Mouse (Mus musculus) heart, embryonic 12.5 days (tissue): Measurements from ENCODE around the gene Cdk14. TPM values are rescaled to one million over a fixed set of nuclear protein-coding genes. Genes with fewer than 3 reads are reported as not detected.

Experiments used
- ATAC-seq: fragments of 200-750 bp; cut with Nextera tagmentation; 2 replicates; pipeline ENCODE4 v1.8.0; 2017; ENCODE audit warnings: moderate TSS enrichment, moderate library complexity; ENCODE audit not compliant: insufficient number of reproducible peaks, low FRiP score
- H3K27ac ChIP-seq: fragments of 300-500 bp; sonication (generic); 2 replicates; pipeline ENCODE4 v1.5.1; 2016; ENCODE audit warnings: mild to moderate bottlenecking, moderate library complexity; ENCODE audit not compliant: poor library complexity, severe bottlenecking
- H3K27me3 ChIP-seq: fragments of 300-500 bp; sonication (generic); replicated peaks from 2 replicates; pipeline ENCODE4 v1.6.1; 2016; ENCODE audit warnings: mild to moderate bottlenecking, moderate library complexity
- H3K36me3 ChIP-seq: fragments of 300-500 bp; sonication (generic); 2 replicates; pipeline ENCODE4 v1.6.1; 2016; ENCODE audit warnings: mild to moderate bottlenecking, moderate library complexity
- H3K4me1 ChIP-seq: fragments of 300-500 bp; sonication (generic); replicated peaks from 2 replicates; pipeline ENCODE4 v1.6.1; 2016; ENCODE audit warnings: mild to moderate bottlenecking
- H3K4me2 ChIP-seq: fragments of 300-500 bp; sonication (generic); 2 replicates; pipeline ENCODE4 v1.6.1; 2016; ENCODE audit warnings: mild to moderate bottlenecking, moderate library complexity
- H3K4me3 ChIP-seq: fragments of 300-500 bp; sonication (generic); 2 replicates; pipeline ENCODE4 v1.5.1; 2016; ENCODE audit warnings: mild to moderate bottlenecking
- H3K9ac ChIP-seq: fragments of 300-500 bp; sonication (generic); 2 replicates; pipeline ENCODE4 v1.6.1; 2016; ENCODE audit warnings: mild to moderate bottlenecking, moderate library complexity
- H3K9me3 ChIP-seq: fragments of 300-500 bp; sonication (generic); replicated peaks from 2 replicates; pipeline ENCODE4 v1.6.1; 2016; ENCODE audit warnings: mild to moderate bottlenecking, moderate library complexity
- WGBS: fragments of 180-500 bp; shearing (Covaris S2); methylation state at CpG from one replicate; pipeline ENCODE4 v1.1.7; 2016; 5-methylcytosine and 5-hydroxymethylcytosine counted together
- polyA plus RNA-seq: library from polyadenylated mRNA; unstranded; fragments of >200 nt; fragmentation: Nextera tagmentation; extraction: Ambion mirVana; gene quantifications from 2 replicates; pipeline ENCODE4 v1.2.1, GENCODE M21; 2016

Gene Cdk14
- polyA plus RNA-seq, 1 experiment from 2014 or later: 20.4 TPM

DNA sequence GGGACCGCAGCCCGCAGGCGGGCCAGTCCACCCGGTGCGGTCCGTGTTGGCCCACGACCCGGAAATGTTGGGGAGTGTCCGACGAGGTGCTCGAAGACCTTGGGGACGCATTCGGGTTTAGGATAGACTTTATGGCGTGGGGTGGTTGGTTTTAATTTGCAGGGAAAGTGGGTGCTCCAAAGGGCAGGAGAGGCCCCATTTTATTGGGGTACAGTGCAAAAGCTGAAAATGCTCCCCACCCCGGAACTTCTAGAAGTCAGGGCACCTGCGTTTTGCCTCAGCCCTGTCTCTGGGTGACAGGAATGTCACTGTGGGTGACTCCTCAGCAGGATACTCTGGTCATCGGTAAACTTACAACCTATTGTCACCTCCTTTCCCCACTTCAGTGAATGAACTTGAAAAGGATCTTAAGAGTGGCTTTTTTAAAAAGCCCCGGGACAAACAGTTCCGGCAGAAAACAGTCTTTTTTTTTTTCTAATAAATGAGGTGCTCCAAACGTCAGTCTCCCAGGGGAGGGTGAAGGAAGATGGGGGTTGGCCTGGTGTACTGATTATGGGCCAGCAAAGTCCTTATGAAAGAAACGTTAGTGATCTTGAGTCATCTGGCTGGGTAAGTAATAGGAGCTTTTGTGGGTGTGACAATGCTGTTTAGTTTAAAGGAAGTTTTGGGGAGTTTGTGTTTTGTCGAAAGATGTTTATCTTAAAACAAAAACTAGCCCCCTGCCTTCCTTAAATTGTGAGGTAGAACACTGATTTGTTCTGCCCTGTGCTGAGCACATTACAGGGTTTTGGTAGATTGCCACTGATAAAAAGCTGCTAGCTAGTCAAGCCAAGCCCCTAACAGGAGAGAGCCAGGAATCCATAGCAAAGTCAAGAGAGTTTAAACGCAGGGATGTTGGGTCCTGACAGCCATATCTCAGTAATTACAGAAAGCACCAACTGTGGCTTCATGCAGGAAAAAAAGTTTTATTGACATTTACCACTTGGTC, 39.1 kb downstream of the Cdk14 start:
- H3K4me1 ChIP-seq: peaks cover 14% of the 10 kb centered on the region
- 4% methylated on average over 23 of the region's 23 CpGs for WGBS
- no peaks in the 10 kb centered on the region for H3K27me3 ChIP-seq
- no peak for ATAC-seq
- peak overlapping the region; percentile 87 for H3K4me3 ChIP-seq
- H3K4me2 ChIP-seq: peak overlapping the region; percentile 92
- H3K9ac ChIP-seq: peak overlapping the region; percentile 88
- H3K36me3 ChIP-seq: no peaks in the 10 kb centered on the region
- no peaks in the 10 kb centered on the region for H3K9me3 ChIP-seq
- H3K27ac ChIP-seq: no peak overlapping the region

DNA sequence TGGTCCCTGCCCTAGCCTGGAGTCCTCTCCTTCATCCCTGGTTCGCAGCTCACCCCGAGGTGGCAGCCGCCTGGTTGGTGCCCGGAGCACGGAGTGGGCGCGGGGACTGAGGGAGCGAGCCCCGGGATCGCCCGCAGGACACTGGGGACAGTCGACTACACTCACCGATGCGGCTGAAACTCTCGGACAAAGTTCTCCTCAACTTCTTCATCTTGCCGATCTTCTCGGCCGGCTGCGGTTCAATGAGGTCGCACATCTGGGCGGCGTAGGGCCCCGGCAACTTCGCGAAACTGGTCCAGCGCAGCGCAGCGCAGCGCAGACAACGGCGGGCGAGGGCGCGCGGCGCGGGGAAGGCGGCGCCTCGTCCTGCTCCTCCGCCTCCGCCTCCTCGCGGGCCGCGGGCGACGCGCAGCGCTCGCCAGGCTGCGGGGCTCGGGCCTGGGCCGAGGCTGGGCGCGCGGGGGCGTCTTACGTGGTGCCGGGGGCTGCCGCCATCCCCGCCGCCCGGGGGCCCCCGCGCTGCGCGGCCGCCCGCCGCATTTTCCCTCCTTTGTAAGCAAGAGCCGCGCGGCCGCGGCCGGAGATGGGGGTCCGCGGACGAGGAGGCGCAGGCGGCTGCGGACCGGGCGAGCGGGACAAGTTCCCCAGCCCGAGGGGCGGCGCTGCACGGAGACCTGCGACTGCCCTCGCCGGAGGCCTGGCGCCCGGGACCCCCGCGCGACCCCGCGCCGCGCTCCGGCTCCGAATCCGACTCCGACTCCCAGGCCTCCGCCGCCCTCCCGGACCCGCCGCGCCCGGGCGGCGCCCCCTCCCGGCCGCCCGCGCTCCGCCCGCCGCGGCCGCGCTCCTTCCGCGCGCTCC, 40.0 kb downstream of the Cdk14 start:
- H3K27ac ChIP-seq: peak overlapping the region; percentile 81
- peak overlapping the region; percentile 87 for H3K4me3 ChIP-seq
- peak; percentile 86 for ATAC-seq
- H3K4me1 ChIP-seq: peaks cover 20% of the 10 kb centered on the region
- H3K36me3 ChIP-seq: no peaks in the 10 kb centered on the region
- 2% methylated on average over 113 of the region's 128 CpGs for WGBS
- H3K9ac ChIP-seq: peak overlapping the region; percentile 88
- H3K27me3 ChIP-seq: no peaks in the 10 kb centered on the region
- H3K9me3 ChIP-seq: no peaks in the 10 kb centered on the region
- peak overlapping the region; percentile 92 for H3K4me2 ChIP-seq

DNA sequence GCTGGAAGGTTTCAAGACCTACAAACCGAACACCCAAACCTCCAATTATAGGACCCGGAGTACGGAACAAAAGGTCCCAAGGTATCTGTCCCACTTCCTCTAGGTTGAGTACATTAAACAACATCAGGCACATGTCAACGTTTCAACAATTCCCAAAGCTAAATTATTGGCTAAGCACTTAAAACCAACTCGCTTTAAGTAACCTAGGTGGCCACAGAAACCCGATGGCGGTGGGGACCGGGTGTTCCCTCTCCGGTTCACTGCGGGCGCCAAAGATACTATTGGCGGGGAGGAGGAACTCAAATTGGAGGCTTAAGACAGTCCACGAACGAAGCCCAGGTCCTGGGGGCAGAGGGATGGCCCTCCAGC, 40.6 kb downstream of the Cdk14 start:
- peak overlapping the region; percentile 88 for H3K9ac ChIP-seq
- peaks cover 20% of the 10 kb centered on the region for H3K4me1 ChIP-seq
- peak overlapping the region; percentile 81 for H3K27ac ChIP-seq
- WGBS: 1% methylated on average over 14 of the region's 14 CpGs
- H3K36me3 ChIP-seq: no peaks in the 10 kb centered on the region
- ATAC-seq: no peak; the same call in 1 of the 2 replicates
- H3K9me3 ChIP-seq: no peaks in the 10 kb centered on the region
- H3K4me2 ChIP-seq: peak overlapping the region; percentile 92
- no peaks in the 10 kb centered on the region for H3K27me3 ChIP-seq
- peak overlapping the region; percentile 87 for H3K4me3 ChIP-seq

DNA sequence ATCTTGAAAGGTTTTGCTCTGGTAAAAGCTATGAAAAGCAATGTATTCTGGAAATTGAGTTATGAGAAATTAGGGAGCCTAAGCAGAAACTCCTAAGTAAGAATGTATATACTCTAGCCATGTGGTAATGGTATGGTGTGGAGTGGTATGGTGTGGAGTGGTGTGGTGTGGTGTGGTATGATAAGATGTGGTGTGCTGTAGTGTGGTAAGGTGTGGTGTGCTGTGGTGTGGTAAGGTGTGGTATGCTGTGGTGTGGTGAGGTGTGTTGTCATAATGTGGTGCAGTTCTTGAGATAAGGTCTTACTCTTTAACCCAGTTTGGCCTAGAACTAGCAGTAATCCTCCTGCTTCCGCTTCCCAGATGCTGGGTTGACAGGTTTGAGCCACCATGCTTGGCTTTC, 45.7 kb downstream of the Cdk14 start:
- ATAC-seq: no peak
- WGBS: 91% methylated on average over 1 of the region's 1 CpGs
- H3K27ac ChIP-seq: no peak overlapping the region
- no peak overlapping the region for H3K4me3 ChIP-seq
- no peaks in the 10 kb centered on the region for H3K27me3 ChIP-seq
- H3K4me1 ChIP-seq: peaks cover 17% of the 10 kb centered on the region
- peaks cover 4% of the 10 kb centered on the region for H3K36me3 ChIP-seq
- H3K9me3 ChIP-seq: no peaks in the 10 kb centered on the region
- no peak overlapping the region for H3K9ac ChIP-seq
- no peak overlapping the region for H3K4me2 ChIP-seq

DNA sequence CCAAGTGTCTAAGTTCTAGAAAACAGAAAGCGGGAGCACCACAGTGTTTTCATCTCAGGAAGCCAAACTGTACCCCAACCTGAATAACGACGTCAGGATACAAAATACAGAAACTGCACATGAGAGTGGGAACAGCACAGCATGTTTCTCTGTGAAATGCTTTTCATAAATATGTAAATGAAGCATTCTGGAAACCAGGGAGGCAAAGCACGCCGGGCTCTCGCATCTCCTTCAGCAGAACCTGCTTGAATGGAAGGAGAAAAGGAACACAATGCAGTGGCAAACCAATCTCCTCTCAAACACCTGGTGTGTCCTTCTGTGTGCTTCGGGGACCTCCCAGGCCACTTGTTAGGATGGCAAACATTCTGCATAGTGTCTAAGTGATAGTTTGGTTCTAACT, 46.6 kb downstream of the Cdk14 start:
- H3K27me3 ChIP-seq: no peaks in the 10 kb centered on the region
- H3K9ac ChIP-seq: no peak overlapping the region
- peaks cover 23% of the 10 kb centered on the region for H3K4me1 ChIP-seq
- H3K36me3 ChIP-seq: peaks cover 4% of the 10 kb centered on the region
- 82% methylated on average over 7 of the region's 7 CpGs for WGBS
- H3K9me3 ChIP-seq: no peaks in the 10 kb centered on the region
- H3K4me2 ChIP-seq: no peak overlapping the region
- no peak overlapping the region for H3K27ac ChIP-seq
- no peak for ATAC-seq
- no peak overlapping the region for H3K4me3 ChIP-seq

DNA sequence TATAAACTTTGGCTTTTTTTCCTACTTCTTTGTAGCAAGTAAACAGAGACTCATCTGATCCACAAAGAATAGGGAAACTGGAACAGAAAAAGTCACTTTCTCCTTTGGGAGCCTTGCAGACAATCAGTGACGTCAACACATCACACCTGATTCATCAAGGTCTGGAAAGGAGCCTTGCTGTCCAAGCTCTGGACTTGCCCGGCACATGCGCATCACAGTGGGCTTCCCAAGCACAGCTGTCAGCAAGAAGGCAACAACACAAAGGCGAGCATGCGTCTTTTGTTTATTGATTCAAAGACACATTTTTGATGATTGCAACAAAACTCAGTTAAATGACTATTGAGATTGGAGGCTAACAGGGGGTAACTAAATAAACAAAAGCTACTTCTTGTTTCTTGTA, 47.2 kb downstream of the Cdk14 start:
- H3K27ac ChIP-seq: no peak overlapping the region
- 71% methylated on average over 5 of the region's 5 CpGs for WGBS

DNA sequence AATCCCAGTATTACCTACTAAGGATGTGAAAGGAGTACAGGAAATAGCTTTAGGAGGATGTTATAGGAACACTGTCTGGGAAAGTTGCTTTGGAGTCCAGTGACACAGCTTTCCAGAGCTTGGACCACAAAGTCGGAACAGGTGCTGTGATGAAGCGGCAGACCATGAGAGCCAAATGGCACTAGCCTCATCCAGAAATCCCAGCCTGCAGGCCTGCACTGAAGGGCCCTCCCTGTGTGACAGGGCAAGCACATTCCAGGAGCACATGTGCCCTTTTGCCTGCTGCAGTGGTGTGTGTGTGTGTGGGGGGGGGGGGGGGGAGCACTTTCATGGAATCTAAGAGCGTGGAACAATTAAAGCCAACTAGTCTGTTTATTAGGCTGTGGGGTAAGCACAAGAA, 47.8 kb downstream of the Cdk14 start:
- no peak overlapping the region for H3K4me3 ChIP-seq
- ATAC-seq: no peak
- no peaks in the 10 kb centered on the region for H3K27me3 ChIP-seq
- peaks cover 4% of the 10 kb centered on the region for H3K36me3 ChIP-seq
- WGBS: 81% methylated on average over 3 of the region's 3 CpGs
- H3K9ac ChIP-seq: no peak overlapping the region
- no peak overlapping the region for H3K27ac ChIP-seq
- peaks cover 31% of the 10 kb centered on the region for H3K4me1 ChIP-seq
- H3K9me3 ChIP-seq: no peaks in the 10 kb centered on the region
- H3K4me2 ChIP-seq: no peak overlapping the region

More for the DNA sequence above, 47.2 kb downstream of the Cdk14 start:
- ATAC-seq: no peak
- Histone ChIP-seq H3K4me3 (no peak overlapping the region), H3K36me3 (peaks cover 4% of the 10 kb centered on the region), H3K4me2 (no peak overlapping the region), H3K9me3 (no peaks in the 10 kb centered on the region), H3K4me1 (peaks cover 26% of the 10 kb centered on the region), H3K9ac (no peak overlapping the region), H3K27me3 (no peaks in the 10 kb centered on the region)

DNA sequence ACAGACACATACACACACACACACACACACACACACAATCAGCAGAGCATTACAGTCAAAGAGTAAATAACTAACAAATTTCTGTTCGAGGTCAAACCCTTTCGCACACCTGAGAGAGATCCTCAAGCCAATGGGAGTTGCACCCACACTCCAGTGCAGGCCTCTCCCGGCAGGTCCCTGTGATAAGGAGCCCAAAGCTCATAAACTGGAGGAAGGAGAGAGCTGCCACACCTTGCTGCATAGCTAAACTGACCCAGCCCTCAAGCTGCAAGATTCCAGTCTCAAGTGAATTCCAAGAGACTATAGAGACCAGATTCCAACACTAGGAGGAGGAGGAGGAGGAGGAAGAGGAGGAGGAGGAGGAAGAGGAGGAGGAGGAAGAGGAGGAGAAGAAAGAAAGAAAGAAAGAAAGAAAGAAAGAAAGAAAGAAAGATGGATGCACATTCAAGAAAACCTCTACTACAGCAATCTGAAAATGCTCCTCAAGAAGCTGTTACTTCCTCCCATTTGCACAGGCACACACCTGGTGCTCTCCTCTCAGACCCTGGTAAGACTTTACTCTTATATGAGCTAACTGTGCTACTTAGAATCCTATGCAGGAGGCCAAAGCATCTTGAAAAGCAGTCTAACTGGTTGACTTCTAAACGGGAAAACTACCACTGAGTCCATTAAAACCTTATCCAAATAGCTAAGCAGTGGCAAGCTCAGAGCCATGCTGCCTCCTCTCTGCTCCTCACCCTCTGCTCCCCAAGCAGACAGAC, 49.6 kb downstream of the Cdk14 start:
- Histone ChIP-seq H3K4me3 (no peak overlapping the region), H3K36me3 (peaks cover 7% of the 10 kb centered on the region), H3K9me3 (no peaks in the 10 kb centered on the region), H3K4me2 (no peak overlapping the region), H3K27ac (no peak overlapping the region), H3K4me1 (peaks cover 32% of the 10 kb centered on the region), H3K27me3 (no peaks in the 10 kb centered on the region), H3K9ac (no peak overlapping the region)
- 65% methylated on average over 4 of the region's 4 CpGs for WGBS
- ATAC-seq: no peak

DNA sequence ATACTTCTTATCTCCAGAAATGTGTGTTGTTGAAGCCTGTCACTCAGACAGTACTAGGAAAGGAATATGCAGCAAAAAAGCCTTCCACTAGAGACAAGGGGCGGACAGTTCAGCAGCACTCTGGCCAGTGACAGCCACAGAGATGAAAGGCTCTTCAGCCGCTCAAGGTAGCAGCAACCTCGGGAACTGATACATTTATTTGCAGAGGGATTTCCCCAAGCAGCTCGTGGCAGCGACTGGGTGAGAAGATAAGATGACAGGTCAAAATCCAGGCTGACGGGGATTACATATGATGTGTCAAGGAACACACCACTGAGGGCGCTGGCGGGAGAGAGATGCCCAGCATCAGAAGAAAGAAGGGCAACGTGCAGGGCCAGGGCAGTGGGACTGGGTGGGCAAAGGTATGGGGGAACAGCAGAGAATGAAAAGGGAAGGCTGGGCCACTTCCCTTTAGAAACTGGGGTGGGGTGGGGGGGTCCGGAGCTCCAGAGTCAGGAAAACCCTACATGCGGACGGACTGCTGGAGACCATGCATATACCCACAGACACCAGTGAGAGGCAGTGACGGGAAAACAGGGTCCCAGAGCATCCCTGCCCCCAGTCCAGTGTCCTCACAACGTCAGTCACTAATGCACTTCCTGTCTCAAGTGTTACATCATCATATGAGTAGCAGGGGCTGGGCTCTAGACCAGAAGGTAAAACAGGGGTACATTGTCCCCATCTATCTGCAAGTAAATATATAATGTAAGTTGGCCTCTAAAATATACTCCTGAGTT, 51.5 kb downstream of the Cdk14 start:
- peaks cover 28% of the 10 kb centered on the region for H3K4me1 ChIP-seq
- no peak overlapping the region for H3K4me3 ChIP-seq
- whole genome bisulfite sequencing: 40% methylated on average over 14 of the region's 14 CpGs
- H3K36me3 ChIP-seq: peaks cover 11% of the 10 kb centered on the region
- H3K27me3 ChIP-seq: no peaks in the 10 kb centered on the region
- no peak overlapping the region for H3K9ac ChIP-seq
- ATAC-seq: no peak
- H3K9me3 ChIP-seq: no peaks in the 10 kb centered on the region
- no peak overlapping the region for H3K27ac ChIP-seq
- H3K4me2 ChIP-seq: 0 out of 2 replicates have a peak overlapping the region, but pooled peaks have one; percentile 11

DNA sequence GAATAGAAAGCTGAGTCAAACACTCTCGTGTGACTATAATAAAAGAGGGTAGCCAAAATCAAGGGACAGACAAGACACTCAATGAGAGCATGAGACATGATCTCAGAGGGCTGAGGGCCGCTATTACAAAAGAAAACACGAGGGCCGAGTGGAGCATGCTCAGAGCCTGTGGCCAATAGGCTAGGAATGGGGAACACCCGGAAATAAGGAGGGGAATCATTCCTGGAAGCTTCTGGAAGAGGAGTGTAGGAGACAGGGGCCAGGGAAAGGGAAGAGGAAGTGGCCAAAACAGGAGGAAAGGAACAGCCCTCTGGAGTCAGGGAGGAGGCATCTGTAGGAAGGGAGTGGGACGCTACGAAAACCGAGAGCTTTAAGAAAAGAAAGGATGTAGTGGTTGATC, 52.6 kb downstream of the Cdk14 start:
- Histone ChIP-seq H3K4me3 (no peak overlapping the region), H3K27ac (no peak overlapping the region; the same call in 1 of the 2 replicates), H3K36me3 (peaks cover 15% of the 10 kb centered on the region), H3K9ac (no peak overlapping the region), H3K9me3 (no peaks in the 10 kb centered on the region), H3K4me2 (no peak overlapping the region), H3K4me1 (peaks cover 28% of the 10 kb centered on the region), H3K27me3 (no peaks in the 10 kb centered on the region)
- WGBS: 76% methylated on average over 8 of the region's 8 CpGs
- no peak for ATAC-seq
